Mouse (Mus musculus) intestine, embryonic 16.5 days (tissue): ENCODE measurements around the gene Meaf6. TPM values are rescaled to one million over a fixed set of nuclear protein-coding genes. Genes with fewer than 3 reads are reported as not detected.
A peak's percentile ranks its signal among the peaks of the same experiment; 100 is the strongest.

ENCODE experiments used
- ATAC-seq: fragments of 200-750 bp; cut with Nextera tagmentation; 2 replicates; pipeline ENCODE4 v1.8.0; 2017; ENCODE audit warnings: moderate TSS enrichment, moderate library complexity
- H3K27ac ChIP-seq: fragments of 300-500 bp; sonication (generic); 2 replicates; pipeline ENCODE4 v1.5.1; 2014; ENCODE audit warnings: mild to moderate bottlenecking, low read length
- H3K27me3 ChIP-seq: fragments of 300-500 bp; sonication (generic); replicated peaks from 2 replicates; pipeline ENCODE4 v1.6.1; 2014; ENCODE audit warnings: low read length, control low read depth, mixed read lengths; ENCODE audit not compliant: control insufficient read depth, insufficient read depth
- H3K36me3 ChIP-seq: fragments of 300-500 bp; sonication (generic); 2 replicates; pipeline ENCODE4 v1.6.1; 2014; ENCODE audit warnings: low read length, control low read depth; ENCODE audit not compliant: control insufficient read depth, insufficient read depth
- H3K4me1 ChIP-seq: fragments of 300-500 bp; sonication (generic); 2 replicates; pipeline ENCODE4 v1.6.1; 2014; ENCODE audit warnings: low read length, control low read depth, mixed read lengths; ENCODE audit not compliant: control insufficient read depth, insufficient read depth
- H3K4me2 ChIP-seq: fragments of 300-500 bp; sonication (generic); 2 replicates; pipeline ENCODE4 v1.6.1; 2014; ENCODE audit warnings: low read depth, low read length, control low read depth
- H3K4me3 ChIP-seq: fragments of 300-500 bp; sonication (generic); 2 replicates; pipeline ENCODE4 v1.5.1; 2014; ENCODE audit warnings: mild to moderate bottlenecking, low read length
- H3K9ac ChIP-seq: fragments of 300-500 bp; sonication (generic); 2 replicates; pipeline ENCODE4 v1.6.1; 2014; ENCODE audit warnings: low read depth, low read length
- H3K9me3 ChIP-seq: fragments of 300-500 bp; sonication (generic); 2 replicates; pipeline ENCODE4 v1.6.1; 2016; ENCODE audit warnings: low read length, control low read depth; ENCODE audit not compliant: control insufficient read depth
- WGBS: fragments of 180-500 bp; shearing (Covaris S2); extraction: QIAGEN DNeasy Blood & Tissue Kit; methylation state at CpG from one replicate; pipeline ENCODE4 v1.1.7; 2014; 5-methylcytosine and 5-hydroxymethylcytosine counted together
- polyA plus RNA-seq: library from polyadenylated mRNA; unstranded; fragments of >200 nt; fragmentation: Nextera tagmentation; extraction: Ambion mirVana; gene quantifications from 2 replicates; pipeline ENCODE4 v1.2.1, GENCODE M21; 2015

Gene Meaf6
- polyA plus RNA-seq, 1 experiment from 2014 or later = 40.3 TPM

GRCm38 (mm10) chr4:125147970-125148369 is 63.0 kb downstream of the Meaf6 start:
- no peaks in the 10 kb centered on the region for H3K4me1 ChIP-seq
- WGBS = 88% methylated on average over 4 of the region's 4 CpGs
- no peak for ATAC-seq

GRCm38 (mm10) chr4:125149460-125149859 is 64.5 kb downstream of the Meaf6 start:
- Histone ChIP-seq H3K36me3 (no peaks in the 10 kb centered on the region), H3K27ac (no peak overlapping the region), H3K4me1 (no peaks in the 10 kb centered on the region), H3K9me3 (no peaks in the 10 kb centered on the region), H3K4me2 (no peak overlapping the region), H3K4me3 (no peak overlapping the region), H3K27me3 (no peaks in the 10 kb centered on the region), H3K9ac (no peak overlapping the region)
- no peak for ATAC-seq
- 30% methylated on average over 5 of the region's 5 CpGs for WGBS

More at GRCm38 (mm10) chr4:125147970-125148369, 63.0 kb downstream of the Meaf6 start:
- Histone ChIP-seq H3K9me3 (no peaks in the 10 kb centered on the region), H3K36me3 (no peaks in the 10 kb centered on the region), H3K27ac (no peak overlapping the region), H3K9ac (no peak overlapping the region), H3K27me3 (no peaks in the 10 kb centered on the region), H3K4me3 (no peak overlapping the region), H3K4me2 (no peak overlapping the region)

GRCm38 (mm10) chr4:125152469-125152868 is 67.5 kb downstream of the Meaf6 start:
- H3K4me1 ChIP-seq = no peaks in the 10 kb centered on the region
- no peak for ATAC-seq
- no peaks in the 10 kb centered on the region for H3K9me3 ChIP-seq
- no peaks in the 10 kb centered on the region for H3K36me3 ChIP-seq
- H3K9ac ChIP-seq = no peak overlapping the region
- no peak overlapping the region for H3K4me2 ChIP-seq
- no peak overlapping the region for H3K27ac ChIP-seq
- H3K27me3 ChIP-seq = no peaks in the 10 kb centered on the region
- WGBS = 86% methylated on average over 6 of the region's 6 CpGs
- H3K4me3 ChIP-seq = no peak overlapping the region

GRCm38 (mm10) chr4:125153659-125154241 is 68.8 kb downstream of the Meaf6 start:
- Histone ChIP-seq H3K27ac (no peak overlapping the region), H3K4me3 (no peak overlapping the region), H3K27me3 (no peaks in the 10 kb centered on the region), H3K9ac (no peak overlapping the region), H3K36me3 (no peaks in the 10 kb centered on the region), H3K4me2 (no peak overlapping the region), H3K4me1 (no peaks in the 10 kb centered on the region), H3K9me3 (no peaks in the 10 kb centered on the region)
- WGBS = 51% methylated on average over 4 of the region's 4 CpGs
- ATAC-seq = no peak

GRCm38 (mm10) chr4:125155646-125156045 is 70.7 kb downstream of the Meaf6 start:
- peaks cover 2% of the 10 kb centered on the region; the same call in 1 of the 2 replicates for H3K4me1 ChIP-seq
- no peaks in the 10 kb centered on the region for H3K27me3 ChIP-seq
- no peaks in the 10 kb centered on the region for H3K9me3 ChIP-seq
- no peaks in the 10 kb centered on the region for H3K36me3 ChIP-seq
- no peak overlapping the region for H3K9ac ChIP-seq
- no peak for ATAC-seq
- no peak overlapping the region for H3K4me3 ChIP-seq
- 87% methylated on average over 5 of the region's 5 CpGs for WGBS
- no peak overlapping the region for H3K27ac ChIP-seq
- no peak overlapping the region for H3K4me2 ChIP-seq

GRCm38 (mm10) chr4:125157322-125157721 is 72.4 kb downstream of the Meaf6 start:
- 59% methylated on average over 3 of the region's 3 CpGs for WGBS
- H3K27me3 ChIP-seq = no peaks in the 10 kb centered on the region
- no peak overlapping the region for H3K9ac ChIP-seq
- H3K9me3 ChIP-seq = no peaks in the 10 kb centered on the region
- no peak overlapping the region for H3K4me2 ChIP-seq
- ATAC-seq = peak; percentile 75
- H3K36me3 ChIP-seq = no peaks in the 10 kb centered on the region
- peaks cover 2% of the 10 kb centered on the region; the same call in 1 of the 2 replicates for H3K4me1 ChIP-seq
- no peak overlapping the region for H3K27ac ChIP-seq
- no peak overlapping the region for H3K4me3 ChIP-seq

GRCm38 (mm10) chr4:125158081-125158480 is 73.1 kb downstream of the Meaf6 start:
- no peak overlapping the region for H3K27ac ChIP-seq
- peaks cover 2% of the 10 kb centered on the region; the same call in 1 of the 2 replicates for H3K4me1 ChIP-seq
- H3K9ac ChIP-seq = no peak overlapping the region
- no peaks in the 10 kb centered on the region for H3K9me3 ChIP-seq
- ATAC-seq = no peak
- no peaks in the 10 kb centered on the region for H3K27me3 ChIP-seq
- H3K4me2 ChIP-seq = no peak overlapping the region
- H3K36me3 ChIP-seq = no peaks in the 10 kb centered on the region
- WGBS = 81% methylated on average over 2 of the region's 2 CpGs
- H3K4me3 ChIP-seq = no peak overlapping the region

GRCm38 (mm10) chr4:125158581-125159317 is 73.8 kb downstream of the Meaf6 start:
- Histone ChIP-seq H3K4me1 (peaks cover 2% of the 10 kb centered on the region; the same call in 1 of the 2 replicates), H3K9me3 (no peaks in the 10 kb centered on the region), H3K4me2 (no peak overlapping the region), H3K4me3 (no peak overlapping the region), H3K27me3 (no peaks in the 10 kb centered on the region), H3K36me3 (no peaks in the 10 kb centered on the region), H3K27ac (no peak overlapping the region), H3K9ac (no peak overlapping the region)
- no peak for ATAC-seq
- WGBS = 59% methylated on average over 20 of the region's 20 CpGs

- peaks cover 2% of the 10 kb centered on the region; the same call in 1 of the 2 replicates for H3K4me1 ChIP-seq
- no peaks in the 10 kb centered on the region for H3K36me3 ChIP-seq
- no peaks in the 10 kb centered on the region for H3K9me3 ChIP-seq
- H3K27me3 ChIP-seq = no peaks in the 10 kb centered on the region
- H3K27ac ChIP-seq = no peak overlapping the region
- 6% methylated on average over 19 of the region's 19 CpGs for WGBS
- ATAC-seq = peak; percentile 76; the same call in 1 of the 2 replicates
- H3K9ac ChIP-seq = 0 out of 2 replicates have a peak overlapping the region, but pooled peaks have one; percentile 30
- H3K4me3 ChIP-seq = no peak overlapping the region
- H3K4me2 ChIP-seq = peak overlapping the region; percentile 46
Measured at GRCm38 (mm10) chr4:125160320-125160950, 75.5 kb downstream of the Meaf6 start.
